Mouse (Mus musculus): ENCODE measurements at regions not wholly inside any gene's neighbourhood (a gene's known extent, or its start where the extent isn't known, plus 50 kb on each side); places are given as distances from the start of the nearest gene placed in this dataset.
A peak's percentile ranks its signal among the peaks of the same experiment; 100 is the strongest.

DNA sequence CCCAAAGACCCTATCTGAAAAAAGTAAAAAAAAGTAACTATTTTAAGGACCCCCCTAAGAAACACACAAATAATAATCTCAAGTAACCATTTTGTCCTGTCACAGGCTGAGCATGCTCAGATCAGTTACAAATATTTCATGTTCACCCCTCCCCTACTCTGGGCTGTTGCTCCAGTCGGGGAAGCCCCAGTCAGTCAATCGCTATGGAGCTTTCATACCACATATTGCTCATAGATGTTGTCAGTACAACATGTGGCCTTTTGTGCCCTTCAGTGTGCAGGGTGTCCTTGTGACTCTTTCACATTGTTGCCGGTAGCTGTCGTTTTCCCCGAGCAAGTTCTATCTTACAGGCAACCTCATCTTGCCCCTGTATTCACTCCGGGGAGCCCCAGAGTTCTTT is 52.9 kb upstream of the Tmem189 start:
- no peak for ATAC-seq (replicated peaks; ENCODE audit: low FRiP score, low TSS enrichment, low read depth)
- Histone ChIP-seq H3K9me3 (ENCODE audit: control insufficient read depth, low read length) (no peaks in the 10 kb centered on the region), H3K4me1 (replicated peaks; ENCODE audit: control insufficient read depth, insufficient read depth, low read length) (peaks cover 17% of the 10 kb centered on the region), H3K9ac (ENCODE audit: low read length) (no peak overlapping the region), H3K27ac (ENCODE audit: low read depth) (no peak overlapping the region), H3K36me3 (ENCODE audit: control insufficient read depth, insufficient read depth, low read length) (no peaks in the 10 kb centered on the region), H3K4me2 (ENCODE audit: low read length) (no peak overlapping the region), H3K27me3 (replicated peaks; ENCODE audit: control insufficient read depth, insufficient read depth, low read length) (no peaks in the 10 kb centered on the region), H3K4me3 (ENCODE audit: low read depth, low read length) (no peak overlapping the region)
- no peak for DNase-seq (ENCODE audit: low spot score)
- 74% methylated on average over 6 of the region's 6 CpGs for WGBS

DNA sequence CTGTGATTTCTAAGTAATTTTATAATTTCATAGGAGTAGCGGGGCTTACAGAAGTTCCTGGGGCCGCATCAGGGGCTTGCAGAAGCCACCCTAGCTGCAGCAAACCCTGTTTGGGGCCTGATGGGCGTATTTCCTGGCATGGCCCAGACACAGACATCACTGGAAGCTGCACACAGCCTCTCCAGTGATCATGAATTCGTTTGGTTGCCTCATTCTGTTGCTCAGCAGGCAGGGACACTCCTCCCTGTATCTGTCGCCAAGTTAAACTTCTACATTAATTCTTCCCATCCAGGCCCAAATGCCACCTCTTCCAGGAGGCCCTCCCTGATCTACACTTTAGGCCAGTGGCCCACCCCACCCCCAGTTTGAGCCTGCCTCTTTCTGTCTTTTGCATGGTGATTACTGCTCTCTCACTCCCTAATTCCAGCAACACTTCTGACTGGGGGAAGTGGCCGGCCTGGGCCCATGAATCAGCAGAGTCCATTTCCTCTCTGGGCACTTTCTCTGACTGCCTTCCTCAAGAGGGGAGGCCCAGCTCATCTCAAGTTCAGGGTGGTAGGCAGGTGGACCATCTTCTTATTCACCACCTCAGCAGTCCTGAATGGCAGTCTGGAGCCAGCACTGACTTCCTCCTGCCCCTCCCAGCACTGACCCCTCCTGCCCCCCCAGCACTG is 51.0 kb upstream of the Tmem189 start:
- Histone ChIP-seq H3K4me1 (replicated peaks; ENCODE audit: control insufficient read depth, insufficient read depth, low read length) (peaks cover 7% of the 10 kb centered on the region), H3K9me3 (ENCODE audit: control insufficient read depth, low read length) (no peaks in the 10 kb centered on the region), H3K9ac (ENCODE audit: low read length) (no peak overlapping the region), H3K27ac (ENCODE audit: low read depth) (peak overlapping the region; percentile 33; the same call in 1 of the 2 replicates), H3K4me3 (ENCODE audit: low read depth, low read length) (no peak overlapping the region), H3K27me3 (replicated peaks; ENCODE audit: control insufficient read depth, insufficient read depth, low read length) (no peaks in the 10 kb centered on the region), H3K4me2 (ENCODE audit: low read length) (no peak overlapping the region), H3K36me3 (ENCODE audit: control insufficient read depth, insufficient read depth, low read length) (no peaks in the 10 kb centered on the region)
- WGBS, result 57% methylated on average over 6 of the region's 6 CpGs
- ATAC-seq (replicated peaks; ENCODE audit: low FRiP score, low TSS enrichment, low read depth) (no peak), DNase-seq (ENCODE audit: low spot score) (no peak)
